8 mouse cellular contexts compared by ENCODE assay signal in genomic region chr10:60285676-60286372, GRCm38 (mm10). TPM values are rescaled to one million over a fixed set of nuclear protein-coding genes. Genes with fewer than 3 reads are reported as not detected.
DNase-seq lines count a peak whose midpoint lies in the region; ATAC-seq lines count a peak whose summit lies in the region.

No protein-coding gene starts in this region.

- 15% methylated on average over 14 of the region's 14 CpGs for WGBS in forebrain, embryonic 14.5 days
- WGBS in hindbrain, embryonic 14.5 days: 16% methylated on average over 14 of the region's 14 CpGs
- 12% methylated on average over 14 of the region's 14 CpGs for WGBS in midbrain, embryonic 16.5 days

- peak; percentile 36 to 37 for DNase-seq in cerebellum, adult 18-20 months
- DNase-seq in Muller cell, postnatal 12 days (ENCODE audit: inconsistent ontology term): peak; percentile 83
- peak; percentile 94 for DNase-seq in forebrain, embryonic 14.5 days (ENCODE audit: low spot score)
- DNase-seq in hindbrain, embryonic 14.5 days (ENCODE audit: low spot score): peak; percentile 87
- peak; percentile 80 to 89 for DNase-seq in left cerebral cortex, adult 9 months (ENCODE audit: low spot score in 2 of 2)
- DNase-seq in urinary bladder, postnatal 36 days (ENCODE audit: low spot score in 2 of 2): no peak

- H3K9ac ChIP-seq in forebrain, embryonic 14.5 days (ENCODE audit: low read length): peak overlapping the region; percentile 53
- H3K9ac ChIP-seq in hindbrain, embryonic 14.5 days: peak overlapping the region; percentile 44; the same call in 1 of the 2 replicates
- peak overlapping the region; percentile 49; the same call in 1 of the 2 replicates for H3K9ac ChIP-seq in midbrain, embryonic 16.5 days (ENCODE audit: low read depth, low read length)

- H3K27me3 ChIP-seq in forebrain, embryonic 14.5 days (replicated peaks; ENCODE audit: control insufficient read depth, insufficient read depth, low read length): no peaks in the 10 kb centered on the region
- H3K27me3 ChIP-seq in hindbrain, embryonic 14.5 days (ENCODE audit: control insufficient read depth, insufficient read depth, low read length): no peaks in the 10 kb centered on the region
- H3K27me3 ChIP-seq in midbrain, embryonic 16.5 days (ENCODE audit: control insufficient read depth, insufficient read depth, low read depth, low read length): no peaks in the 10 kb centered on the region

- peak overlapping the region; percentile 82; the same call in 1 of the 2 replicates for H3K27ac ChIP-seq in forebrain, embryonic 14.5 days (ENCODE audit: low read depth, low read length)
- peak overlapping the region; percentile 88 for H3K27ac ChIP-seq in hindbrain, embryonic 14.5 days
- peak overlapping the region; percentile 85 for H3K27ac ChIP-seq in midbrain, embryonic 16.5 days (ENCODE audit: low read length)

- H3K4me3 ChIP-seq in forebrain, embryonic 14.5 days (ENCODE audit: low read depth, low read length): peak overlapping the region; percentile 14; the same call in 1 of the 2 replicates
- peak overlapping the region; percentile 18 for H3K4me3 ChIP-seq in hindbrain, embryonic 14.5 days (replicated peaks; ENCODE audit: low read length)
- peak overlapping the region; percentile 21 for H3K4me3 ChIP-seq in midbrain, embryonic 16.5 days (ENCODE audit: low read depth, low read length)

- peak overlapping the region; percentile 51 for H3K4me2 ChIP-seq in forebrain, embryonic 14.5 days (ENCODE audit: low read length)
- peak overlapping the region; percentile 51 for H3K4me2 ChIP-seq in hindbrain, embryonic 14.5 days (replicated peaks)
- peak overlapping the region; percentile 60 for H3K4me2 ChIP-seq in midbrain, embryonic 16.5 days (ENCODE audit: low read length)

- H3K4me1 ChIP-seq in forebrain, embryonic 14.5 days (ENCODE audit: control insufficient read depth, insufficient read depth, low read length): peaks cover 47% of the 10 kb centered on the region
- H3K4me1 ChIP-seq in hindbrain, embryonic 14.5 days (replicated peaks; ENCODE audit: control insufficient read depth, insufficient read depth, low read length): peaks cover 66% of the 10 kb centered on the region
- H3K4me1 ChIP-seq in midbrain, embryonic 16.5 days (ENCODE audit: control insufficient read depth, insufficient read depth, low read length): peaks cover 71% of the 10 kb centered on the region

- no peaks in the 10 kb centered on the region for H3K36me3 ChIP-seq in forebrain, embryonic 14.5 days (ENCODE audit: control insufficient read depth, insufficient read depth, low read length)
- H3K36me3 ChIP-seq in hindbrain, embryonic 14.5 days (replicated peaks; ENCODE audit: control insufficient read depth, insufficient read depth): no peaks in the 10 kb centered on the region
- H3K36me3 ChIP-seq in midbrain, embryonic 16.5 days (ENCODE audit: control insufficient read depth, insufficient read depth, low read length): no peaks in the 10 kb centered on the region

- no peaks in the 10 kb centered on the region for H3K9me3 ChIP-seq in forebrain, embryonic 14.5 days (replicated peaks; ENCODE audit: control insufficient read depth, low read length)
- H3K9me3 ChIP-seq in hindbrain, embryonic 14.5 days (ENCODE audit: control insufficient read depth, low read length): no peaks in the 10 kb centered on the region
- no peaks in the 10 kb centered on the region for H3K9me3 ChIP-seq in midbrain, embryonic 16.5 days (replicated peaks; ENCODE audit: control insufficient read depth, low read length, poor library complexity, severe bottlenecking)

- no peak for ATAC-seq in cerebellum, adult (ENCODE audit: insufficient number of reproducible peaks, low FRiP score, low TSS enrichment)
- ATAC-seq in forebrain, embryonic 14.5 days: peak; percentile 84
- peak; percentile 74 for ATAC-seq in hindbrain, embryonic 14.5 days (ENCODE audit: low FRiP score)
- ATAC-seq in midbrain, embryonic 16.5 days: peak; percentile 87

RNA-seq across cellular contexts. Expression of gene Psap, which starts 8.4 kb away (rescaled TPM):
- polyA plus RNA-seq in forebrain, embryonic 14.5 days (2014; fragmentation: Nextera tagmentation; extraction: Ambion mirVana): 164 and 170 TPM in 2 replicates
- 147 and 180 TPM in 2 replicates for polyA plus RNA-seq in hindbrain, embryonic 14.5 days (2014; fragmentation: Nextera tagmentation; extraction: Ambion mirVana)
- polyA plus RNA-seq in midbrain, embryonic 16.5 days (2015; fragmentation: Nextera tagmentation; extraction: Ambion mirVana): 204 and 235 TPM in 2 replicates

Comparison
In these comparisons a context has a peak if more than half of its experiments do, and no peak if none do; other contexts are left out.
1. DNase-seq: peak in cerebellum, adult 18-20 months (2 of 2), Muller cell, postnatal 12 days (single experiment), forebrain, embryonic 14.5 days (single experiment), hindbrain, embryonic 14.5 days (single experiment) and left cerebral cortex, adult 9 months (2 of 2); none in urinary bladder, postnatal 36 days (0 of 2).
2. Peak in every context shown above with its lines, with median percentiles within 50 percentile points of each other: H3K27ac ChIP-seq, H3K4me2 ChIP-seq, H3K4me3 ChIP-seq and H3K9ac ChIP-seq.